Mouse (Mus musculus): ENCODE measurements around the gene 2010111I01Rik.
A peak's percentile ranks its signal among the peaks of the same experiment; 100 is the strongest.

2010111I01Rik gene

DNA sequence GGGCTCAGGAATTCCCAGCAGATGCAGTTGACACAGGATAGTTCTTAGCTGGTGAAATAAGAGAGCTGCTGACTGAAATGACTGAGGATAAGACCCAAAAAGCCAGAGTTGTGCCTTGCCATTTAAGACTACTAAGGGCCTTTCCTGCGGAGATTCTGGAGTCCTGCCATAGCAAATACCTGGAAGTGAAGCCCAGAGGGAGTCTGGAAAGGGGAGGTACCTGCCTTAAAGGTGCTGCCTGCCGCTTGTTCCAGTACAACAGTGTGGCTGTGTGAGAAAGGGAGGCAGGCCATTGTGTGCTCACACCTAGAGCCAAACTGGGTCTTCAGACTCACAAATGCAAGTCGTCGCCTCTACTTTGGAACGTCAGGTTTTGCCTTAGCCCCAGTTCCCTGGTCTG is 305.5 kb downstream of the 2010111I01Rik start:
- DNase-seq = no peak

DNA sequence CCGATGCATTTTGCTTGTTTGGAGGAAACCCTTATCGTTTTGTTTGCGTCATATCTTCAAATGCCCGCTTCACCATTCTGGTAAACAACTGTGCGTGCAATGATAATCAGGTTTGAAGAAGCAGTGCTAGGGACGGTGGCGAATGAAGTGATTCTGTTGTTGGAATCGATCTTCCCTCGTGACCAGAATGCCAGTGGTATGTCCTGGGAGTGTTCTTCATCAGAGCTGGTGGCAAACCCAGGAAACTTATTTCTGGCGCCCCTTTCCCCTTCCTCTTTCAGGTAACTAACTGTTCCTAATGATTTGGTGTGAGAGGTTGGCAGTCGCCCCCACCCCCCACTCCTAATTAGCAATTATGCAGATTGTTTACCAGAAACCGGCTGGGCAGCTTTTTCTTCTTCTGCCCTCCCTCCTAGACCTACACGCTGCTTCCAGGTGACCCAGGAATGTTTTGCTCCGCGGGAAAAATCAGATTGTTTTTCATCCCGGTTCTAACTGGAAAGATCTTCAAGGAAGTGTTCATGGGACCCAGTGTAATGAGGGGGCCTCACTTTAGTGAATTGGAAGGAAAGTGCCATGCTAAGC is 307.4 kb downstream of the 2010111I01Rik start:
- no peak for DNase-seq

DNA sequence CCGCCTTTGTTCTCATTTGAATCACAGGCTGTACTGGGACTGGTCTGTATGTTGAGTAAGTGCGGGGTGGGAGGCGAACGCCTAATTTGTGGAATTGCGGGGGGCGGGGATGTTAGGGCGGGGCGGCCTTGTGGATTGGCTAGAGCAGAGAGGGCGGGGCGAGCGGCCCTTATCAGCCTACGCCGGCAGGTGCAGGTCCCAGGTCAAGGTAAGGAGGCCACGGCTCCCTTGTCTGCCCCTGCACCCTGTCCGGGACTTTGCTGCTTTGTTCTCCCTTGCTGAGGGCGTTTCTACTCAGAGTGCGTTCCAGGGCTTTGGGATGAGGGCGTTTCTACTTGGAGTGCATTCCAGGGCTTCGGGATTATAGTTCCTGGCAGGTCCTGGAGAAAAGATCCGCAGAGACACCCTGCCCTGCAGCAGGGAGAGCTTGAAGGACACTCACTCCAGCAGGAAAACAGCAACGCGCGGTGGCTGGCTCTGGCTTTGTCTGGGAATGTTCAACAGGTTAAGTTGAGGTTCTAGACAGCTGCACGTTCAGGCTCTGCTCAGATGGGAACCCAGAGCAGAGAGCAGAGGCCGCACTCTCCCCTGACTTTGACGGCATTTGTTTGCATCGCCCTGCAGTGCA is 308.0 kb downstream of the 2010111I01Rik start:
- no peak for DNase-seq

GRCm38 (mm10) chr13:63273859-63274258 is 309.2 kb downstream of the 2010111I01Rik start:
- no peak for DNase-seq

- DNase-seq = no peak
Observed at GRCm38 (mm10) chr13:63274488-63275166, 309.9 kb downstream of the 2010111I01Rik start.

DNA sequence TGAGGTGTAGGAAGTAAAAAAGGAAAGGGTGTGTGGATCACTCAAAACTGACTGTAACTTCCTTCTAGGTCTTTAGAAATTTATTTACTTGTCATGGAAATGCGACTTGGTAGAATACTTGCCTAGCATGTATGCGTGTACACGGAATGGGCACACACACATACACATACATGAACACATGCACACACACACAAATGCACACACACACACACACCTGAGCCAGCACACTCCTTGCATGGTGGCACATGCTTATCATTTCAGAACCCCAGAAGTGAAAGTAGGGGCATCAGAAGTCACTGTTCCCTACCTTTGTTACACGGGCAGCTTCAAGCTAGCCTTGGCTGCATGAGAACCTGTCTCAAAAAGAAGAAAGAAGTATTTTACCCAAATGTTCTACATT is 311.7 kb downstream of the 2010111I01Rik start:
- DNase-seq = no peak

DNA sequence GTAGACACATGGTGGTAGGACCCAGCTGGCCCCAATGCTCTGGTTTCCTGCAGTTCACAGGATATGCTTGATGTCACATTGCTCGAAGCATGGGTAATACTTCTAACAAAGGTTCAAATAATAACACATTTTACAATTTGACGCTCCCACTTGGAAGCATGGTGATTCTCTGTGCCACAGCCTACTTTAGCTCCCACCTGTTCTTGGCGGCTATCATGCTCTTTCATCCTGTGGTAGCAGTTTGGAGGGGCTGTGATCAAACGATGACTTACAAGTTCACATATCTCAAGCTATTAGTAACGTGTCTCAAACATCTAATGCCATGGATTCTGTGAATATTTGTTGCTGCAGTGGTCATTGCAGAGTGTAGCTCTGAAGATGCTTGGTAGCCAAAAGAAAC is 312.6 kb downstream of the 2010111I01Rik start:
- DNase-seq = no peak

DNA sequence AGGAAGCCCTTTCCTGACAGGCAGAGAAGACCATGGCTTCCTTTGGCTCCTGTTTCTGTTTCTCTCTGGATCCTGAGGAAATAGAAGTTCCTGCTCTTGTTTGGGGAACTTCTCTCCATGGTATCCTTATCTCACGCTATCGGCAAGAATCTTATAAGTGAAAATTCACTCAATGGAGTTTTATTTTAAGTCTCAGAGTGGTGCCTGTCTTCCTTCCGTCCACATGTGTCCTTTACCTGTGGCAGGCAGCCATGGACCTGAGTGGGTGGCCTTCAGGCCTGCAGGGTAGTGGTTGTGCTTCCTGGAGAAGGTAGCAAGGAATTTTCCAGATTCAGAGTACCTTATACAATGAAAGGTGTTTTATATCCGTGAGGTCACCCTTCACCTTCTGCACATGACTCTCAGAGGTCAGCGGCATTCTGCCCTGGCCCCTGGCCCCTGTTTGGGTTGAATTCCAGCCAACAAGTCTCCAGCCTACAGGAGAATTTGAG is 313.5 kb downstream of the 2010111I01Rik start:
- DNase-seq = no peak

- DNase-seq = peak; percentile 43
Observed at GRCm38 (mm10) chr13:63278796-63279475, 314.2 kb downstream of the 2010111I01Rik start.

GRCm38 (mm10) chr13:63279807-63280206 is 315.1 kb downstream of the 2010111I01Rik start:
- DNase-seq = no peak

- no peak for DNase-seq
Observed at GRCm38 (mm10) chr13:63280344-63280743, 315.7 kb downstream of the 2010111I01Rik start.

DNA sequence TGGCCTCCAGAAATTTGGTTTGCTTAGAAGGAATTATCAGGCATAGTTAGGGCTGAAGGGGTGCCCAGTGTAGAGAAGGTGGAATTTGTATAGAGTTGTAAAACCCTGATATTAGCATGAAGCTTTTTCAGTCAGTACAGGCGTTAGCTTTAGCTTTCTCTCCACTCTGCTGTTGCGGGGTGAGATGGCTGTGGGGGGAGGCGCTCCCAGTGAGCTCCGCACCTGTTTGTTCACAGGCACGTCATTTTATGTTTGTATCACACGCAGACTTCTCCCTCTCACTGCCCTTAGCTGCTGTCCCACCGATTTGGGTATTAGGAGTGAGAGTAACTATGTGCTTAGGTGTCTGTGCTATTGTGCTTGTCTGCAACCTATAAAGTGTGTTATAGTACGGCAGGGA is 316.5 kb downstream of the 2010111I01Rik start:
- DNase-seq = no peak

DNA sequence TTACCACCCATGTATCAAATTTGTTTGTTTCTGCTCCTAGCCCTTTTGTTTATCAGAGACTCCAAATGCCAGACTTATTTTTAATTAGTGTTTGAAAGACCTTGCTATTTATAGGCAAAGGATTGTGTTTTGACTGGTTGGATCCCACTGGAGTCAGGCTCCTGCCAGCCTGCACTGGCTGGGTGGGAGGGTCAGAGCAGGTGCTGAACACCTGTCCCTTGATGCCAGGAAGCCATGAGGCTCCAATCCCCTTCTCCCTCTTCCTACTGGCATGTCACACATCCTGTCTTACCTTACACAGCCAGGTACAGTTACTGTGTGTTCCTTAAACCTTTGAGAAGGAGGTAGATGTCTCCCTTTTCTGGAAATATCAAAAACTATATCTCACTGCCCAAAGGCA is 318.5 kb downstream of the 2010111I01Rik start:
- DNase-seq = no peak

- DNase-seq = no peak
Observed at GRCm38 (mm10) chr13:63284748-63285147, 320.1 kb downstream of the 2010111I01Rik start.

GRCm38 (mm10) chr13:63286483-63287102 is 321.9 kb downstream of the 2010111I01Rik start:
- no peak for DNase-seq

- DNase-seq = no peak
Observed at GRCm38 (mm10) chr13:63289152-63289551, 324.5 kb downstream of the 2010111I01Rik start.

DNA sequence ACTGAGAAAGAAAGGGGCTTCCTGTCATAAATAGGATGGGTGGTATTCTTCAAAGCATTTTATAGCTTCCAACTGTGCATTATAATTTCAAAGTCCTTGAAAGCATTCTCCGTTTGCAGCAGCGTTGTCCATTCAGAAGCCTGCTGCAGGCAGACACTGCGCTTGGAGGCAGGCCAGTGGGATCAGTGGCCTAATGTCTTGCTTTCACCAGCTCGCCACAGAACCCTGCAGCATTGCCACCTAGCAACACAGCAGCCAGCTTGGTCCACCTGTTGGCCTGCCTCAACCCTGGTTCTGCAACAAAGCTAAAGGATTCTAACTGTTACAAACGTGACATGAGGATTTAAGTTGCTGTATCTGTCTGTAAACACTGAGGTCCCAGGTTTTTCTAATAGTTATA is 325.0 kb downstream of the 2010111I01Rik start:
- DNase-seq = no peak

GRCm38 (mm10) chr13:63290126-63290525 is 325.4 kb downstream of the 2010111I01Rik start:
- DNase-seq = no peak

GRCm38 (mm10) chr13:63291016-63291415 is 326.3 kb downstream of the 2010111I01Rik start:
- DNase-seq = no peak

DNA sequence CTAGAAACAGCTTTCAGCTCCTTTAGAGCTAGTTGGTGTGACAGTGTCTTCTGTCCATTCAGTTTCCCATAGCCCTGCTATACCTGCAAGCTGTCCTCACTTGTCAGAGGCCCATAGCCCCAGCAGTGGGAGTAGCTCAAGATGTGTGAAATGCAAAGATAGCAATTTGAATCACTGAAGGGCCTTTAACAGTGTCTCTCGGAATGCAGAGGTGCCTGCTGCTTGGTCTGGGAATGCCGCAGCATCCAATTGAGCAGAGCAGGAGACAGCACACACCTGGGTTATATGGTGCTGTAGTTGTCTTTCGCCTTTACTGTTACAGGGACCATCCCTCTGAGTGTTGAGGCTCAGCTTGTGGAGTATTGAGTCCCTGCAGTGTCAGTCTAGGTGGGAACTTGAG is 329.0 kb downstream of the 2010111I01Rik start:
- no peak for DNase-seq

- peak; percentile 23 for DNase-seq
Observed at GRCm38 (mm10) chr13:63294359-63295193, 329.9 kb downstream of the 2010111I01Rik start.

DNA sequence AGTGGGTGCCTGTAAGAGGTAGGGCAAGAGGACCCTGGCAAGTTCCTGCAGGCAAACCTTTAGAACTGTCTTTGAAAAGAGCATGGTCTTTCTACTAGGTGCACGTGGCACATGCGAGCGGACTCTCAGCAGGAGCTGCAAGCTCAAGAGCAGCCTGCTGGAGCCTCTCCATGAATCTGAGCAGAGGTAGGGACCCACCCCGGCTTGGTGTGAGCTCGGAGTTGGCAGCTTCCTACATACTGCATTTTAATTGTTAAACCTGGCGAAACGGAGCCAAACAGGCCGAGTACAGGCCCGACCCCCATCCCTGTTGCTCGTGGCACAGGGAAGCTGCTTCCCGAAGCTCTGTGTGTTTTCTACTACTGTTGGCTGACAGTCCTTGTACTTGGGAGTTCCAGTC is 331.6 kb downstream of the 2010111I01Rik start:
- DNase-seq = no peak
